Mouse (Mus musculus) hindbrain, embryonic 12.5 days (tissue): Measurements from ENCODE around the gene Gemin7. TPM values are rescaled to one million over a fixed set of nuclear protein-coding genes. Genes with fewer than 3 reads are reported as not detected.
"Not testable (repeated sequence)": the region's sequence is repeated elsewhere in the genome, so short reads cannot be mapped to it uniquely, and the experiment has no call there.

ENCODE experiments used
- ATAC-seq: fragments of 200-750 bp; cut with Nextera tagmentation; 2 replicates; pipeline ENCODE4 v1.8.0; 2017; ENCODE audit warnings: moderate TSS enrichment; ENCODE audit not compliant: low FRiP score
- H3K27ac ChIP-seq: fragments of 300-500 bp; sonication (generic); 2 replicates; pipeline ENCODE4 v1.5.1; 2016; ENCODE audit warnings: mild to moderate bottlenecking
- H3K27me3 ChIP-seq: fragments of 300-500 bp; sonication (generic); 2 replicates; pipeline ENCODE4 v1.6.1; 2016; ENCODE audit warnings: mild to moderate bottlenecking
- H3K36me3 ChIP-seq: fragments of 300-500 bp; sonication (generic); 2 replicates; pipeline ENCODE4 v1.6.1; 2016; ENCODE audit warnings: mild to moderate bottlenecking
- H3K4me1 ChIP-seq: fragments of 300-500 bp; sonication (generic); 2 replicates; pipeline ENCODE4 v1.6.1; 2016
- H3K4me2 ChIP-seq: fragments of 300-500 bp; sonication (generic); replicated peaks from 2 replicates; pipeline ENCODE4 v1.6.1; 2016; ENCODE audit warnings: mild to moderate bottlenecking
- H3K4me3 ChIP-seq: fragments of 300-500 bp; sonication (generic); 2 replicates; pipeline ENCODE4 v1.5.1; 2016; ENCODE audit warnings: mild to moderate bottlenecking
- H3K9ac ChIP-seq: fragments of 300-500 bp; sonication (generic); 2 replicates; pipeline ENCODE4 v1.6.1; 2016; ENCODE audit warnings: mild to moderate bottlenecking, moderate library complexity
- H3K9me3 ChIP-seq: fragments of 300-500 bp; sonication (generic); replicated peaks from 2 replicates; pipeline ENCODE4 v1.6.1; 2016; ENCODE audit warnings: mild to moderate bottlenecking
- WGBS: fragments of 180-500 bp; shearing (Covaris S2); methylation state at CpG from one replicate; pipeline ENCODE4 v1.1.7; 2016; 5-methylcytosine and 5-hydroxymethylcytosine counted together
- polyA plus RNA-seq: library from polyadenylated mRNA; unstranded; fragments of >200 nt; fragmentation: Nextera tagmentation; extraction: Ambion mirVana; gene quantifications from 2 replicates; pipeline ENCODE4 v1.2.1, GENCODE M21; 2016

Gemin7 gene
- polyA plus RNA-seq, result 121 and 145 TPM in 2 replicates

DNA sequence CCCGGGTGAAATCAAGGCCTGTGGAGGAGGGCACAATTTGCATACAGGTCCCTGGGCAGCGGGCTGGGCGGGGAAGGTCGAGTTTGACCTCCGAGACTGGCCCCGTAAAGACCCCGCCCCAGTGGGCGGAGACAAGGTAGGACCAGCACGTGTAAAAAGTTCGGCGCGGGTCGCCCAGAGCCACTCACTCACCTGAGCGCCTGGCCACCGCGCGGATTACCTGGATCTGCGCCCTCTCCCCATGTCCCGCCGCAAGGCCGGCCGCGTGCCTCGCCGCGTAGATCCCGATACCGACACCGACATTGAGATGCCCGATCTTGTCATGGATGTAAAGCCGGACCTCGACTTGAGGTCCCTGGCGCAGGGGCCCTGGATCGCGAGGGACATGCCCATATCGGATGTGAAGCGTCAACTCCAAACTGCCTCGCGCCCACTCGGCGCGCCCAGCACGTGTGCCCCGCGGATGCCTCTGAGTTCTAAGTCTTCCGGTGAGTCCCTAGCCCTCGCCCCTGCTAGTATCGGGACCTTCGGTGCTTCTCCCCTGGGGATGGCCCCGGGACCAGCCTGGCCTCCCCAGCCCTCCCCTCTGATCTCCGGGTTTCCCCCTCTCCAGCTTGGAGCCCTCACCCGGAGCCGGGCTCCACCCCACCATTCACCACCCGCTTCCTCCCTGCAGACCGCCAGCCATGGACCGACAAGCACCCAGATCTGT lies at the start of gene Gemin7, which contains the start of gene Zfp296:
TSS of gene Gemin7 (minus strand) at position 455 of the 712 bp plus-strand sequence.
TSS of gene Zfp296 (plus strand) at position 147 of the 712 bp plus-strand sequence.
- H3K9me3 ChIP-seq, result no peaks in the 10 kb centered on the region
- H3K9ac ChIP-seq, result peak within 1 kb of the TSS; percentile 23
- under 1% methylated on average over 56 of the region's 56 CpGs for WGBS
- H3K36me3 ChIP-seq, result peaks cover 30% of the 10 kb centered on the region
- H3K27me3 ChIP-seq, result peaks cover 63% of the 10 kb centered on the region
- H3K4me1 ChIP-seq, result peaks cover 20% of the 10 kb centered on the region
- H3K4me2 ChIP-seq, result peak within 1 kb of the TSS; percentile 54
- ATAC-seq, result no peak
- H3K4me3 ChIP-seq, result peak within 1 kb of the TSS; percentile 28
- no peak within 1 kb of the TSS for H3K27ac ChIP-seq

GRCm38 (mm10) chr7:19623433-19623832 lies 46.0 kb upstream of the Gemin7 start:
- H3K4me2 ChIP-seq, result no peak overlapping the region
- 71% methylated on average over 2 of the region's 2 CpGs for WGBS
- H3K9ac ChIP-seq, result no peak overlapping the region

GRCm38 (mm10) chr7:19622241-19622640 lies 44.8 kb upstream of the Gemin7 start:
- H3K27me3 ChIP-seq, result peaks cover 3% of the 10 kb centered on the region; the same call in 1 of the 2 replicates
- H3K27ac ChIP-seq, result no peak overlapping the region
- 39% methylated on average over 6 of the region's 6 CpGs for WGBS
- no peak for ATAC-seq
- H3K4me1 ChIP-seq, result peaks cover 5% of the 10 kb centered on the region; the same call in 1 of the 2 replicates
- no peak overlapping the region for H3K9ac ChIP-seq
- no peaks in the 10 kb centered on the region for H3K36me3 ChIP-seq
- H3K9me3 ChIP-seq, result no peaks in the 10 kb centered on the region
- H3K4me3 ChIP-seq, result no peak overlapping the region
- H3K4me2 ChIP-seq, result no peak overlapping the region

More at GRCm38 (mm10) chr7:19623433-19623832, 46.0 kb upstream of the Gemin7 start:
- H3K9me3 ChIP-seq, result no peaks in the 10 kb centered on the region
- no peak overlapping the region for H3K27ac ChIP-seq
- no peak for ATAC-seq
- H3K27me3 ChIP-seq, result peaks cover 3% of the 10 kb centered on the region; the same call in 1 of the 2 replicates
- H3K36me3 ChIP-seq, result no peaks in the 10 kb centered on the region
- no peak overlapping the region for H3K4me3 ChIP-seq
- peaks cover 5% of the 10 kb centered on the region; the same call in 1 of the 2 replicates for H3K4me1 ChIP-seq

DNA sequence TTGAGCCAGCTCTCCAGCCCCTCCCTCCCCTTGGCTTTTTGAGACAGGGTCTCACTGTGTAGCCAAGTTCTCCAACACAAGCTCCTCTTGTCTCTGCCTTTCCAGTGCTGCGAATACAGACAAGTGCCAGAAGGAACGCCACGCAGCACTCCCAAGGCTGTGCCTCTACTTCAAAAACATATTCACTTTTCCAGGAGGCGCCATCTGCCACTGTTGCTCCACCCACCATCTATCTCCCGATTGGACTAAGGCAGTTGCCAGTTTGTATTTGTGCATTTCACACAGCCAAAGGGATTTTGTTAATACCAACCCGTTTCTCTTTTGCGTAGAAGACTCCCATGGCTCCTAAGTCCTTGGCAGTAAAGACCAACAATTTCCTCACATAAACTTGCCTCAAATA lies 43.4 kb upstream of the Gemin7 start:
- ATAC-seq, result no peak
- Histone ChIP-seq H3K4me1 (peaks cover 5% of the 10 kb centered on the region; the same call in 1 of the 2 replicates), H3K9ac (no peak overlapping the region), H3K9me3 (no peaks in the 10 kb centered on the region), H3K4me2 (no peak overlapping the region), H3K36me3 (no peaks in the 10 kb centered on the region), H3K27ac (no peak overlapping the region), H3K4me3 (no peak overlapping the region), H3K27me3 (peaks cover 3% of the 10 kb centered on the region; the same call in 1 of the 2 replicates)
- 94% methylated on average over 7 of the region's 7 CpGs for WGBS

DNA sequence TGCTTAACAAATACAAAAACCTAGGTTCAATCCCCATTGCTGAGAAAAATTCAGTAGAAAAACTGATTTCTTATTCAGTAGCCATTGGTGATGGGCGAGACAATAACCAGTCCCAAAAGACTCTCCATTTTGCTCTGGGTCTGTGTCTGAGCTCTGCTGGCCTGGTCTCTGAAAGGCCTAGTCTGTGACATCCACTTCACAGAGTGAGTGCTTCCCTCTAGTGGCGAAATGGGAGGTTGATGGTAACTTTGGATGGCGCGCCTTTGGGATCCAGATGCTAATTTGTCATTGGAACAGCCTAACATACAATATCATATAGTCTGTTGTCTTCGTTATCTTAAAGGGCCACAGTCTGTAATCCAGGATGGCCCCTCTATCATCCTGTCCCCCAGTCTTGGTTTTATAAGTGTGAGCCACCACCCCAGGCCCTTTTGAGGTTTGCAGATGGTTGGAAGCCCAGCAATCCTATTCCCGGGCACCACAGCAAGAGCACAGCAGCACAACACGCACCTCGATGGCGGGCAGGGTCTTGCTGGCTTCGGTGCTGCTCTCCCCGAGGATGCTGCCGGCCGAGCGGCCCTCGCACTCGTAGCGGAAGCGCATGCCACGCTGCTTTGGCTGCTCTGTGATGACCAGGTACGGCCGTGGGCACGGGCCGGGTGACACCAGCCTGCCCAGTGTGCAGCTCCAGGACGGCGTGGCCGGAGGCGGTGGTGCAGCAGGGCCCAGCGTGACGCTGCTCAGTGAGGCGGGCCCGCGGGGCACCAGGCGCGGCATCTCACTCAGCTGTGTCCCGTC lies 41.8 kb upstream of the Gemin7 start:
- Histone ChIP-seq H3K4me1 (peaks cover 5% of the 10 kb centered on the region; the same call in 1 of the 2 replicates), H3K27me3 (peaks cover 3% of the 10 kb centered on the region; the same call in 1 of the 2 replicates), H3K9me3 (no peaks in the 10 kb centered on the region), H3K36me3 (no peaks in the 10 kb centered on the region), H3K27ac (peak overlapping the region; percentile 58; the same call in 1 of the 2 replicates), H3K4me3 (peak overlapping the region; percentile 33), H3K4me2 (peak overlapping the region; percentile 57), H3K9ac (peak overlapping the region; percentile 51)
- 4% methylated on average over 35 of the region's 35 CpGs for WGBS
- ATAC-seq, result peak; percentile 85

DNA sequence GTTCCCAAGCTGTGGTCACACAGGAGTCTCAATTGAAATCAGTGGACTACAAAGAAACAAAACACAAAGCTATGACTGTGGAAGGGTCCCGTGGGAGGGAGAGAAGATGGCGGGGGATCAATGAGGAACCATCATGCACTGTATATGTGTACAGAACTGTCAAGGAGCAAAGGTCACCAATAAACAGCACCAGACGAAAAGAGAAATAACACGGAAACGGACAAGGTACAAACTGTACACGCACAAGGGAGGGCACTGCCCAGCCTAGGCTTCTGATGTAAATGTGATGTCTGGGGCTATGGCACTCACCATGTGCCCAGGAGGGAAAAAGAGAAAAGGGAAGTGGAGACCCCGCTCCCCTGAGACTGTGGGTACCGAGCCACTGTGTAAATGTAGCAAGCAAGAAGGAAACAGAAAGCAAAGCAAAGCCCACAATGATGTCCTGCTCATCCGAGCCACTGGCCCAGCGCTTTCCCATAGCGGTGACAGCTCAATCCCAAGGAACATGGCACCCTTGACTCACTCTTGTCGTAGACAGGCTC lies 37.7 kb upstream of the Gemin7 start:
- H3K9me3 ChIP-seq, result no peaks in the 10 kb centered on the region
- no peak overlapping the region for H3K9ac ChIP-seq
- no peak overlapping the region for H3K27ac ChIP-seq
- ATAC-seq, result no peak
- peaks cover under 1% of the 10 kb centered on the region; the same call in 1 of the 2 replicates for H3K27me3 ChIP-seq
- peaks cover 5% of the 10 kb centered on the region; the same call in 1 of the 2 replicates for H3K4me1 ChIP-seq
- no peak overlapping the region for H3K4me2 ChIP-seq
- 92% methylated on average over 12 of the region's 12 CpGs for WGBS
- no peaks in the 10 kb centered on the region for H3K36me3 ChIP-seq
- H3K4me3 ChIP-seq, result no peak overlapping the region

DNA sequence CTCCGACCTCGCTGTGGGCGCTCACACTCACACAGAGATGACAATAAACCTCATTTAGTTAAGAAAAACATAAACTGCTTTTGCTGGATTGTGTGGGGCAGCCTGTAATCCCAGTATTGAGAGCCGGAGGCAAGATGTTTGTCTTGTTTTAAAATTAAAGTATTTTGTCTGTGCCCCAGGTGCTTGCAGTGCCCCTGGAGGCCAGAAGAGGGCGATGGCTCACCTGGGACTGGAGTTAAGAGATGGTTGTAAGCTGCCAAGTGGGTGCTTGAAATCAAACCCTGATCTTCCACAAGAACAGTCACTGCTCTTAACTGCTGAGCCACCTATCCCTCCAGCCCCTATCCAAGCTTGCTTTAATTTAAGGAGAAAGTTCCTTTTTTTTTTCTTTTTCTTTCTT lies 33.6 kb upstream of the Gemin7 start:
- no peaks in the 10 kb centered on the region for H3K9me3 ChIP-seq
- H3K36me3 ChIP-seq, result no peaks in the 10 kb centered on the region
- no peak overlapping the region for H3K4me3 ChIP-seq
- H3K27me3 ChIP-seq, result no peaks in the 10 kb centered on the region
- no peak overlapping the region for H3K9ac ChIP-seq
- H3K4me2 ChIP-seq, result no peak overlapping the region
- H3K27ac ChIP-seq, result no peak overlapping the region
- no peaks in the 10 kb centered on the region for H3K4me1 ChIP-seq
- 76% methylated on average over 5 of the region's 5 CpGs for WGBS
- no peak for ATAC-seq

DNA sequence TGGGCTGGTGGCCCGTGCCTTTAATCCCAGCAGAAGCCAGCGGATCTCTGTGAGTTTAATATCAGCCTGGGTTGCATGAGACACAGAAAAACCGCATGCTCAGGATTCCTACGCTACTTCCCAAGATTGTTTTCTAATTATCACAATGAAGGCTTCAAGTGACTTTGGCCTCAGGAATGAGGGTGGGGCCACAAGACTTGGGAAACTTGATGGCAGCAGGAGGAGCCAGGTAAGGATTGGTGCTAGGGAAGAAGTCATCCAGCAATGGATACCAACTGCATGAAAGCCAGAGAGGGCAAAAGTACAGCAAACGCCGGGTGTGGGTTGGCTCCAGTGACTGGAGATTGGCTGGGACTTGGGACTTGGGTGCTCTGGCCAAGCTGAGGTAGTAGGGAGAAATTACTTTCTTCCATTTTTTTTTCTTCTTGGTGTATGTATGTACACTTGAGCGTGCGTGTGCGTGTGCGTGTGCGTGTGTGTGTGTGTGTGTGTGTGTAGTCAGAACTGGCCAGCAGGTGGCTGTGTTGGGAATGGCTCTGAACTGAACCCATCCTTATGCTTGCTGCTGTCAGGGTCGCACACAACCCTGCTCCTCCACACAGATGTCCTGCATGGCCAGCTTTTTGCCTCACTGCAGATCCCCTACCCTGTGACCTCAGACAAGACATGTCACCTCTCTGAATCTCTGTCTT lies 32.4 kb upstream of the Gemin7 start:
- ATAC-seq, result no peak
- H3K27me3 ChIP-seq, result no peaks in the 10 kb centered on the region
- H3K4me2 ChIP-seq, result no peak overlapping the region
- H3K27ac ChIP-seq, result no peak overlapping the region
- H3K9me3 ChIP-seq, result no peaks in the 10 kb centered on the region
- no peaks in the 10 kb centered on the region for H3K36me3 ChIP-seq
- WGBS, result 91% methylated on average over 12 of the region's 12 CpGs
- H3K9ac ChIP-seq, result no peak overlapping the region
- H3K4me1 ChIP-seq, result no peaks in the 10 kb centered on the region
- no peak overlapping the region for H3K4me3 ChIP-seq

DNA sequence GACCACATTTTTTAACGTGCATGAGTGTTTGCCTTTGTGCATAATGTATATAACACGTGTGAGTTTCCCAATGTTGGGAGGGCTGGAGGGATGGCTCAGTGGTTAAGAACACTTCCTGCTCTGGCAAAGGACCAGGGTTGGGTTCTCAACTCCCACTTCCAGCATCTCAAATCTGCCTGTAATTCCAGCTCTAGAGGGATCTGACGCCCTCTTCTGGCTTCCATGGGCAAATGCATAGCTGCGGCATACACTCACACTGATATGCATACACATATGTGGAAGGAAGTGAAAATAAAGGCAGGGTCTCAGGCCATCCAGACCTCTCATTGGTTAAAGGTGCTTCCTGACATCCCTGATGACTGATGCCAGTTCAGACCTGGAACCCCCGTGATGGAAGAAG lies 29.9 kb upstream of the Gemin7 start:
- 80% methylated on average over 5 of the region's 5 CpGs for WGBS
- Histone ChIP-seq H3K4me3 (no peak overlapping the region), H3K4me2 (no peak overlapping the region)

GRCm38 (mm10) chr7:19604606-19605214 lies 27.3 kb upstream of the Gemin7 start:
- H3K27ac ChIP-seq, result 0 out of 2 replicates have a peak overlapping the region, but pooled peaks have one; percentile 5
- 60% methylated on average over 10 of the region's 10 CpGs for WGBS

More for the DNA sequence above, 29.9 kb upstream of the Gemin7 start:
- Histone ChIP-seq H3K9me3 (no peaks in the 10 kb centered on the region), H3K36me3 (0 out of 2 replicates have a peak, but pooled peaks cover 3% of the 10 kb centered on the region), H3K27ac (no peak overlapping the region), H3K4me1 (peaks cover 15% of the 10 kb centered on the region), H3K9ac (no peak overlapping the region), H3K27me3 (no peaks in the 10 kb centered on the region)
- no peak for ATAC-seq

More at GRCm38 (mm10) chr7:19604606-19605214, 27.3 kb upstream of the Gemin7 start:
- not testable (repeated sequence) for H3K9ac ChIP-seq, H3K9me3 ChIP-seq, H3K27me3 ChIP-seq
- H3K4me1 ChIP-seq, result peaks cover 34% of the 10 kb centered on the region
- peak overlapping the region; percentile 80 for H3K4me3 ChIP-seq
- H3K36me3 ChIP-seq, result peaks cover 24% of the 10 kb centered on the region; the same call in 1 of the 2 replicates
- H3K4me2 ChIP-seq, result peak overlapping the region; percentile 94
- peak; percentile 15; the same call in 1 of the 2 replicates for ATAC-seq
